Mouse (Mus musculus) lung, postnatal 0 days (tissue): ENCODE data around the gene Shq1. TPM values are rescaled to one million over a fixed set of nuclear protein-coding genes. Genes with fewer than 3 reads are reported as not detected.
A peak's percentile ranks its signal among the peaks of the same experiment; 100 is the strongest.

Source experiments
- ATAC-seq: fragments of 200-750 bp; cut with Nextera tagmentation; 2 replicates; pipeline ENCODE4 v1.8.0; 2017; ENCODE audit warnings: moderate library complexity
- DNase-seq: peaks from one replicate; pipeline ENCODE4 v3.0.0-alpha.2; 2016; ENCODE audit warnings: low spot score
- H3K27ac ChIP-seq: fragments of 300-500 bp; sonication (generic); 2 replicates; pipeline ENCODE4 v1.5.1; 2014; ENCODE audit warnings: antibody characterized with exemption, mild to moderate bottlenecking, low read length, mixed read lengths
- H3K27me3 ChIP-seq: fragments of 300-500 bp; sonication (generic); replicated peaks from 2 replicates; pipeline ENCODE4 v1.6.1; 2014; ENCODE audit warnings: low read length, mixed read lengths; ENCODE audit not compliant: insufficient read depth
- H3K36me3 ChIP-seq: fragments of 300-500 bp; sonication (generic); 2 replicates; pipeline ENCODE4 v1.6.1; 2014; ENCODE audit warnings: low read length, mixed read lengths; ENCODE audit not compliant: insufficient read depth
- H3K4me1 ChIP-seq: fragments of 300-500 bp; sonication (generic); 2 replicates; pipeline ENCODE4 v1.6.1; 2014; ENCODE audit warnings: antibody characterized with exemption, low read depth, low read length, mixed read lengths; ENCODE audit not compliant: insufficient read depth
- H3K4me2 ChIP-seq: fragments of 300-500 bp; sonication (generic); replicated peaks from 2 replicates; pipeline ENCODE4 v1.6.1; 2014; ENCODE audit warnings: low read depth, mild to moderate bottlenecking, low read length, moderate library complexity, mixed read lengths
- H3K4me3 ChIP-seq: fragments of 300-500 bp; sonication (generic); 2 replicates; pipeline ENCODE4 v1.5.1; 2014; ENCODE audit warnings: low read depth, low read length
- H3K9ac ChIP-seq: fragments of 300-500 bp; sonication (generic); replicated peaks from 2 replicates; pipeline ENCODE4 v1.6.1; 2014; ENCODE audit warnings: low read depth, mild to moderate bottlenecking
- H3K9me3 ChIP-seq: fragments of 300-500 bp; sonication (generic); 2 replicates; pipeline ENCODE4 v1.6.1; 2016; ENCODE audit warnings: low read length, mixed read lengths
- CTCF ChIP-seq: IDR thresholded peaks from 2 replicates; pipeline ENCODE4 v1.5.1; 2016; ENCODE audit warnings: antibody characterized with exemption, mild to moderate bottlenecking
- EP300 ChIP-seq: IDR thresholded peaks from 2 replicates; pipeline ENCODE4 v1.6.1; 2016; ENCODE audit warnings: antibody characterized with exemption, mild to moderate bottlenecking, control low read depth
- WGBS: fragments of 180-500 bp; shearing (Covaris S2); extraction: QIAGEN DNeasy Blood & Tissue Kit; methylation state at CpG from one replicate; pipeline ENCODE4 v1.1.7; 2014; 5-methylcytosine and 5-hydroxymethylcytosine counted together
- polyA plus RNA-seq: library from polyadenylated mRNA; unstranded; fragments of >200 nt; fragmentation: Nextera tagmentation; extraction: Ambion mirVana; gene quantifications from 2 replicates; pipeline ENCODE4 v1.2.1, GENCODE M21; 2015

The Shq1 gene
- 5.9 and 6.7 TPM in 2 replicates for polyA plus RNA-seq

GRCm38 (mm10) chr6:100670880-100671344 lies at the start of gene Shq1:
Gene Shq1, minus strand, starts transcription at chr6:100671157.
- H3K4me2 ChIP-seq = peak within 1 kb of the TSS; percentile 87
- peaks cover 3% of the 10 kb centered on the region; the same call in 1 of the 2 replicates for H3K4me1 ChIP-seq
- WGBS = under 1% methylated on average over 49 of the region's 49 CpGs
- H3K9me3 ChIP-seq = no peaks in the 10 kb centered on the region
- no peaks in the 10 kb centered on the region for H3K36me3 ChIP-seq
- H3K4me3 ChIP-seq = peak within 1 kb of the TSS; percentile 89
- peak; percentile 95 for DNase-seq
- H3K9ac ChIP-seq = peak within 1 kb of the TSS; percentile 56
- TF ChIP-seq EP300 (no peak; the same call in 1 of the 2 replicates), CTCF (peak; percentile 44)
- no peaks in the 10 kb centered on the region for H3K27me3 ChIP-seq
- ATAC-seq = peak; percentile 98
- H3K27ac ChIP-seq = peak within 1 kb of the TSS; percentile 54

GRCm38 (mm10) chr6:100720098-100720501 lies 49.1 kb upstream of the Shq1 start:
- Histone ChIP-seq H3K4me2 (no peak overlapping the region), H3K9me3 (no peaks in the 10 kb centered on the region), H3K27me3 (no peaks in the 10 kb centered on the region), H3K9ac (no peak overlapping the region), H3K4me1 (no peaks in the 10 kb centered on the region; the same call in 1 of the 2 replicates), H3K4me3 (no peak overlapping the region), H3K36me3 (no peaks in the 10 kb centered on the region), H3K27ac (no peak overlapping the region)
- ATAC-seq (no peak), DNase-seq (no peak)
- TF ChIP-seq EP300 = no peak
- 47% methylated on average over 6 of the region's 6 CpGs for WGBS

- no peaks in the 10 kb centered on the region; the same call in 1 of the 2 replicates for H3K4me1 ChIP-seq
- no peak overlapping the region for H3K9ac ChIP-seq
- TF ChIP-seq CTCF (no peak), EP300 (no peak)
- WGBS = 60% methylated on average over 8 of the region's 8 CpGs
- H3K4me2 ChIP-seq = no peak overlapping the region
- no peaks in the 10 kb centered on the region for H3K27me3 ChIP-seq
- no peaks in the 10 kb centered on the region for H3K9me3 ChIP-seq
- H3K36me3 ChIP-seq = no peaks in the 10 kb centered on the region
- ATAC-seq (no peak), DNase-seq (no peak)
- no peak overlapping the region for H3K27ac ChIP-seq
- H3K4me3 ChIP-seq = no peak overlapping the region
Observed at GRCm38 (mm10) chr6:100716817-100717216, 45.9 kb upstream of the Shq1 start.

GRCm38 (mm10) chr6:100716152-100716551 lies 45.2 kb upstream of the Shq1 start:
- WGBS = 40% methylated on average over 7 of the region's 7 CpGs
- H3K27ac ChIP-seq = no peak overlapping the region
- H3K4me3 ChIP-seq = no peak overlapping the region
- no peak overlapping the region for H3K9ac ChIP-seq
- ATAC-seq (peak; percentile 65), DNase-seq (peak; percentile 31)
- no peaks in the 10 kb centered on the region for H3K9me3 ChIP-seq
- TF ChIP-seq CTCF (no peak), EP300 (peak; percentile 56)
- H3K27me3 ChIP-seq = no peaks in the 10 kb centered on the region
- no peak overlapping the region for H3K4me2 ChIP-seq
- no peaks in the 10 kb centered on the region for H3K36me3 ChIP-seq
- no peaks in the 10 kb centered on the region; the same call in 1 of the 2 replicates for H3K4me1 ChIP-seq

GRCm38 (mm10) chr6:100715296-100715828 lies 44.4 kb upstream of the Shq1 start:
- Histone ChIP-seq H3K9me3 (no peaks in the 10 kb centered on the region), H3K4me2 (no peak overlapping the region), H3K27ac (no peak overlapping the region; the same call in 1 of the 2 replicates), H3K4me1 (no peaks in the 10 kb centered on the region; the same call in 1 of the 2 replicates), H3K4me3 (no peak overlapping the region), H3K36me3 (no peaks in the 10 kb centered on the region), H3K27me3 (no peaks in the 10 kb centered on the region), H3K9ac (no peak overlapping the region)
- WGBS = 59% methylated on average over 8 of the region's 8 CpGs
- no peak for ATAC-seq
- TF ChIP-seq EP300 (no peak), CTCF (no peak)
- peak; percentile 16 for DNase-seq

- H3K9me3 ChIP-seq = no peaks in the 10 kb centered on the region
- 57% methylated on average over 5 of the region's 5 CpGs for WGBS
- no peak overlapping the region for H3K9ac ChIP-seq
- no peak overlapping the region for H3K27ac ChIP-seq
- no peak for ATAC-seq
- DNase-seq = no peak
- H3K36me3 ChIP-seq = no peaks in the 10 kb centered on the region
- no peaks in the 10 kb centered on the region for H3K27me3 ChIP-seq
- no peaks in the 10 kb centered on the region; the same call in 1 of the 2 replicates for H3K4me1 ChIP-seq
- H3K4me2 ChIP-seq = no peak overlapping the region
- TF ChIP-seq EP300 = no peak
- no peak for TF ChIP-seq CTCF
- no peak overlapping the region for H3K4me3 ChIP-seq
Observed at GRCm38 (mm10) chr6:100710866-100711265, 39.9 kb upstream of the Shq1 start.
